Mouse (Mus musculus) neural tube, embryonic 12.5 days (tissue): ENCODE measurements around the gene Six1. TPM values are rescaled to one million over a fixed set of nuclear protein-coding genes. Genes with fewer than 3 reads are reported as not detected.
"Not testable (repeated sequence)": the region's sequence is repeated elsewhere in the genome, so short reads cannot be mapped to it uniquely, and the experiment has no call there.

Experiments used
- ATAC-seq: fragments of 200-750 bp; cut with Nextera tagmentation; 2 replicates; pipeline ENCODE4 v1.8.0; 2017; ENCODE audit warnings: low read depth, mild to moderate bottlenecking, moderate TSS enrichment, moderate library complexity; ENCODE audit not compliant: low FRiP score
- H3K27ac ChIP-seq: fragments of 300-500 bp; sonication (generic); 2 replicates; pipeline ENCODE4 v1.5.1; 2016
- H3K27me3 ChIP-seq: fragments of 300-500 bp; sonication (generic); replicated peaks from 2 replicates; pipeline ENCODE4 v1.6.1; 2016; ENCODE audit warnings: mild to moderate bottlenecking
- H3K36me3 ChIP-seq: fragments of 300-500 bp; sonication (generic); 2 replicates; pipeline ENCODE4 v1.6.1; 2016; ENCODE audit warnings: mild to moderate bottlenecking
- H3K4me1 ChIP-seq: fragments of 300-500 bp; sonication (generic); 2 replicates; pipeline ENCODE4 v1.6.1; 2016
- H3K4me2 ChIP-seq: fragments of 300-500 bp; sonication (generic); replicated peaks from 2 replicates; pipeline ENCODE4 v1.6.1; 2016; ENCODE audit warnings: mild to moderate bottlenecking
- H3K4me3 ChIP-seq: fragments of 300-500 bp; sonication (generic); 2 replicates; pipeline ENCODE4 v1.5.1; 2016
- H3K9ac ChIP-seq: fragments of 300-500 bp; sonication (generic); 2 replicates; pipeline ENCODE4 v1.6.1; 2016; ENCODE audit warnings: mild to moderate bottlenecking
- H3K9me3 ChIP-seq: fragments of 300-500 bp; sonication (generic); 2 replicates; pipeline ENCODE4 v1.6.1; 2016; ENCODE audit warnings: mild to moderate bottlenecking
- WGBS: fragments of 180-500 bp; shearing (Covaris S2); methylation state at CpG from one replicate; pipeline ENCODE4 v1.1.7; 2016; 5-methylcytosine and 5-hydroxymethylcytosine counted together
- polyA plus RNA-seq: library from polyadenylated mRNA; unstranded; fragments of >200 nt; fragmentation: Nextera tagmentation; extraction: Ambion mirVana; gene quantifications from 2 replicates; pipeline ENCODE4 v1.2.1, GENCODE M21; 2016

Six1 gene
- polyA plus RNA-seq, result 30.5 and 36.7 TPM in 2 replicates

DNA sequence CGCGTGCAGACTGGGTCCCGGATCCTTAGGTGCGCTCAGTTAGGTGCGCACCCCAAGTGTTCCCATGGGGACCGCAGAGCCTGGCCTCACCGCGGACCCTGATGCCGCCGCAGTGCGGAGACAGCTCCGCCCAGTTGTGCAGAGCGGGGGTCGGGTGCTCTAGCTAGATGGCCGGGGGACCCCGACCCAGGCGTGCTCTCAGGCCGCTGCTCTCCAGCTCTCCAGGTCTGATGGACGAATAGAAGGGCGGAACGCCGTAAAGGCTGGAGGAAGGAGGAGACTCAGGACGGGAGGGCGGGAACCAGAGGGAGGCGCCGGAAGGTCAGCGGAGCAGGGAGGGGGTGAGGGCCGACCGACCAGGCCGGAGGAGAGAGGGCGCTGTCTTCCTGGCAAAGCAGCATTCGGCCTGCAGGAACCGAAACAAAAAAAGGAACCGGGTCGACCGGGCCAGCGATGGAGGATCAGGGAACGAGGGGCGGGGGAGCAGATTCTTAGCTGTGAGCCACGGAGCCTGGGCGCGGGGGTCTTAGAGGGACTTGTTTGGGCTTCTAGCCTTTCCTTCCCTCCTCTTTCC, at the start of gene Six1:
Gene Six1 (minus strand): TSS at position 220 of the 574 bp plus-strand sequence.
- no peaks in the 10 kb centered on the region for H3K9me3 ChIP-seq
- under 1% methylated on average over 42 of the region's 42 CpGs for WGBS
- H3K27me3 ChIP-seq, result peaks cover 74% of the 10 kb centered on the region
- peak within 1 kb of the TSS; percentile 70 for H3K4me2 ChIP-seq
- peak; percentile 59 for ATAC-seq
- H3K36me3 ChIP-seq, result no peaks in the 10 kb centered on the region
- no peak within 1 kb of the TSS for H3K27ac ChIP-seq
- peak within 1 kb of the TSS; percentile 29; the same call in 1 of the 2 replicates for H3K9ac ChIP-seq
- H3K4me1 ChIP-seq, result peaks cover 10% of the 10 kb centered on the region; the same call in 1 of the 2 replicates
- peak within 1 kb of the TSS; percentile 43 for H3K4me3 ChIP-seq

GRCm38 (mm10) chr12:73098593-73098992, 44.9 kb upstream of the Six1 start:
- no peak overlapping the region for H3K4me2 ChIP-seq
- no peaks in the 10 kb centered on the region for H3K4me1 ChIP-seq
- no peaks in the 10 kb centered on the region for H3K9me3 ChIP-seq
- no peak for ATAC-seq
- H3K4me3 ChIP-seq, result no peak overlapping the region
- peaks cover 7% of the 10 kb centered on the region for H3K36me3 ChIP-seq
- 92% methylated on average over 4 of the region's 4 CpGs for WGBS
- H3K9ac ChIP-seq, result no peak overlapping the region
- no peak overlapping the region for H3K27ac ChIP-seq
- H3K27me3 ChIP-seq, result no peaks in the 10 kb centered on the region

GRCm38 (mm10) chr12:73096177-73096576, 42.5 kb upstream of the Six1 start:
- not testable (repeated sequence) for H3K9me3 ChIP-seq, H3K27me3 ChIP-seq, ATAC-seq, H3K4me2 ChIP-seq, H3K9ac ChIP-seq, H3K4me3 ChIP-seq, H3K36me3 ChIP-seq, H3K4me1 ChIP-seq, H3K27ac ChIP-seq
- WGBS, result 88% methylated on average over 5 of the region's 5 CpGs

- Histone ChIP-seq H3K27ac (no peak overlapping the region), H3K27me3 (no peaks in the 10 kb centered on the region), H3K36me3 (no peaks in the 10 kb centered on the region), H3K4me1 (no peaks in the 10 kb centered on the region), H3K9me3 (no peaks in the 10 kb centered on the region), H3K9ac (no peak overlapping the region), H3K4me2 (no peak overlapping the region), H3K4me3 (no peak overlapping the region)
- no peak for ATAC-seq
- 20% methylated on average over 2 of the region's 2 CpGs for WGBS
These were observed 40.9 kb upstream of the Six1 start for GRCm38 (mm10) chr12:73094605-73095004.

DNA sequence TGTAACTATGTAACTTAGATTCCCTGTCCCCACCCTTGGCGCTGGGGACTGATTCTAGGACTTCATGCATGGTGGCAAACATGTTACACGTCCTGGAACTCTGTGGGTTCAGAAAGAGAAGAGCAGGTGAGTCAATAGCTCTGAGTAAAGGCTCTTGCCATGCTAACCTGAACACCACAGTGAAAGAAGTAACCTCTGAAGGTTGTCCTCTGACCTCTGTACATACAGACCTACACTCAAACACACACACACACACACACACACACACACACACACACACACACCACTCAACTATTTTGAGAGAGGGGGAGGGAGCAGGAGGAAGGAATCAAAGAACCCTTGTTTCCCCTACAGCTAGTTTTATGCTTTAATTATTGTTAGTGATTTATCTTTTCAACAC, 40.5 kb upstream of the Six1 start:
- Histone ChIP-seq H3K4me1 (no peaks in the 10 kb centered on the region), H3K27ac (no peak overlapping the region), H3K4me2 (no peak overlapping the region), H3K4me3 (no peak overlapping the region), H3K36me3 (no peaks in the 10 kb centered on the region), H3K9ac (no peak overlapping the region), H3K27me3 (no peaks in the 10 kb centered on the region), H3K9me3 (no peaks in the 10 kb centered on the region)
- no peak for ATAC-seq
- WGBS, result 79% methylated on average over 2 of the region's 2 CpGs

DNA sequence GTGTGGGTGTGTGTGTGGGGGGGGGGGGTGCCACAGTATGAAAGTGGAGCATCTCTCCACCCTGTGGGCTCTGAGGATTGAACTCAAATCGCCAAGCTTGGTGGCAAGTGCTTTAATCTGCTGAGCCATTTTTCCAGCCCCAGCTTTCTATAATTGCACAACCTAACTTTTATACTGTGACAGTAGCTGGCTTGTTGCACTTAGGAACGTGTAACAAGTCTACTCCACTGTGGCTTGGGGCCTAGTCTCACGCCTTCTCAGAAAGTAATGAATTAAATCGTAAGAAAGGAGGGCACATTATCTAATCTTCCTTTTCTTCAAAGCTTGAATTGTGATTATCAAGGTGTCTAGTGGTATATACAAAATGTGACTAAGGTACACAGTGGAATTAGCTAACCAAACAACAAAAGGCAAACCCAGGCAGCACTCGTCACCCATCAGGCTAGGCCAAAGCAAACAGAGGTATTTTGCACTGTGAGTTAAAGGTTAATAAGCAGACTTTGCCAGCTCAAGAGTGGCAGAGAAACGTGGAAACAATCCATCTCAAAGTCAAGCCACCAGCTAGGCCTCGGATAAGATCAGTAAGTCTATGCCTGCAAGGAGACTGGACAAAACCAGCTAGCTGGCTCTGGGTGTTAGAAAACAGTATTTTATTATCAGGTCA, 37.1 kb upstream of the Six1 start:
- WGBS, result 84% methylated on average over 7 of the region's 7 CpGs
- no peak overlapping the region for H3K4me2 ChIP-seq
- no peaks in the 10 kb centered on the region for H3K27me3 ChIP-seq
- H3K36me3 ChIP-seq, result no peaks in the 10 kb centered on the region
- H3K27ac ChIP-seq, result no peak overlapping the region
- no peak for ATAC-seq
- H3K9me3 ChIP-seq, result no peaks in the 10 kb centered on the region
- no peak overlapping the region for H3K4me3 ChIP-seq
- no peaks in the 10 kb centered on the region for H3K4me1 ChIP-seq
- no peak overlapping the region for H3K9ac ChIP-seq

GRCm38 (mm10) chr12:73088911-73089310, 35.2 kb upstream of the Six1 start:
- H3K36me3 ChIP-seq, result no peaks in the 10 kb centered on the region

DNA sequence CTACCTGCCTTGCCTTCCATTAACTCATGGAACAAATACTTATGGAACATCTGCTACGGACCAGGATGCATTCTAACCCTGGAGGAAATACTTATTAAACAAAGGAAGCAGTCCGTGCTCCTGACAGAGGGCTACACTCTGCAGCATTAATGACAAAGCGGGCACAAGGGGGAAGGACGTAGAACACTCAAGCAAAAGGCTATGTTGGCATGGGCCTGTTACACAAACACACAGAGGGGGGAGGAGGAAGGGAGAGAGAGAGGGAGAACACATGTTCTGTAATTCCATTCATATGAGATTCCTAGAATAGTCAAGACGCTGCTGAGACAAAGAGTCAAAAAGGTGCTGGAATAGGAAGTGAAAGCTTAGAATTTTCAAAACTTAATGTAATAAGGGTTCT, 34.8 kb upstream of the Six1 start:
- Histone ChIP-seq H3K27ac (no peak overlapping the region), H3K4me3 (no peak overlapping the region), H3K27me3 (no peaks in the 10 kb centered on the region), H3K4me2 (no peak overlapping the region), H3K36me3 (no peaks in the 10 kb centered on the region), H3K4me1 (no peaks in the 10 kb centered on the region), H3K9me3 (no peaks in the 10 kb centered on the region), H3K9ac (no peak overlapping the region)
- whole genome bisulfite sequencing, result 78% methylated on average over 5 of the region's 5 CpGs
- no peak for ATAC-seq

More at GRCm38 (mm10) chr12:73088911-73089310, 35.2 kb upstream of the Six1 start:
- ATAC-seq, result no peak
- Histone ChIP-seq H3K27ac (no peak overlapping the region), H3K4me1 (no peaks in the 10 kb centered on the region), H3K9me3 (no peaks in the 10 kb centered on the region), H3K27me3 (no peaks in the 10 kb centered on the region), H3K4me3 (no peak overlapping the region), H3K9ac (no peak overlapping the region), H3K4me2 (no peak overlapping the region)
- WGBS, result 64% methylated on average over 5 of the region's 5 CpGs

DNA sequence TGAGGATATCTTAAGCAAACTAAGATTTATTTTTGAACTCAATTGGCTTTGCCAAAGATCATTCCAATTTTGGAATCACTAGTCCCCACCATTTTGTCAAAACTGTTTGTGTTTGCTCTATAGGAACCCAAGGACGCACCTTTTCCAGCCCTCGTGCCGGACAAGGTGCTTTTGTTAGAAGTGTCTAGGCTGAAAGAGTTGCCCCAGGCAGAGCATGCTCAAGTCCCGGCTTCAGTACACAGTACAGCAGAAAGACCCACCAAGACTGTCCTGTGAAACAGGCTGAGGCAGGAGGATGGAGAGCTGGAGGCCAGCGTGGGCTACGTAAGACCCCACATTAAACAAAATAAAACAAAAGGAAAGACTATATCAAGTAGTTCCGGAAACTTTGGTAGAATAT, 33.4 kb upstream of the Six1 start:
- ATAC-seq, result no peak
- H3K27ac ChIP-seq, result no peak overlapping the region
- H3K36me3 ChIP-seq, result no peaks in the 10 kb centered on the region
- no peak overlapping the region for H3K4me3 ChIP-seq
- no peak overlapping the region for H3K4me2 ChIP-seq
- no peaks in the 10 kb centered on the region for H3K27me3 ChIP-seq
- H3K9me3 ChIP-seq, result no peaks in the 10 kb centered on the region
- no peaks in the 10 kb centered on the region for H3K4me1 ChIP-seq
- WGBS, result 94% methylated on average over 7 of the region's 7 CpGs
- H3K9ac ChIP-seq, result no peak overlapping the region

DNA sequence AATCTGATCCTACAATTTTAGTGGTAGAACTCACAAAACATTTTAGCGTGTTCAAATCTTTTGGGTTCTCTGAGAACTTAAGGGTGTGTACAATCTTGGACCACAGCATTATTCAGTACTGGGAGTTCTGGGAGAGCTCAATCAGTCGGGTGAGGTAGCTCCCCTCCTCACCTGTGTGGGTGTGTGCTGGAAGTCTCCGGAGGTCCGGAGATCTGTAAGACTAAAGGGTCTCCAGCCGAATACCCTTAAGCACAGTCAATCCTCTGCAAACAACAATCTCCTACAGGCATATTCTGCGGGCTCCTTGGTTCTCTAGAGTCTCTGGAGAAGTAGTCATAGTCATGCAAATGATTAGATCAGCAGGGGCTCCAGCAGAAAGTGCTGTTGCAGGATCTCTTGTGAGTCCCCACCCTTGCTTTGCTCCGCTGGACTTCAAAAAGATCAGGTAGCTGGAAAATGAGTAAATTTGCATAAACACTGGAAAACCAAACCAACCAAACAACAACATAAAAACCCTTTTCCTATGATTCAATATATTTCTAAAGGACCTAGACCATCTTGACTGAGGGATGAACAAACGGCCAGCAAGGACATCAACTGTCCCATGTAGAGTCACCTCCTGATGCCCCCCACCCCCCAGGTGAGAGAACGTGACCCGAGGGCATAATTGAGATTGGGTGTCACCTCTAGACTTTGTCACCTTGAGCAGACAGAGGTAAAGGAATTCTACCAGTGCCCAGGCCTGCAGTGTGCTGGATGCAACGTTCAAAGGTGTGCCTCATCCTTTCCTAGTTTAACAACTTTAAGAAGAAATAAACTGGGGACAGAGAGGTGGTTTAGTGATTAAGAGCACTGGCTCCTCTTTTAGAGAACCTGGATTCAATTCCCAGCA, 32.3 kb upstream of the Six1 start:
- Histone ChIP-seq H3K4me1 (no peaks in the 10 kb centered on the region), H3K27me3 (no peaks in the 10 kb centered on the region), H3K4me2 (no peak overlapping the region), H3K4me3 (no peak overlapping the region), H3K36me3 (no peaks in the 10 kb centered on the region), H3K9ac (no peak overlapping the region), H3K9me3 (no peaks in the 10 kb centered on the region), H3K27ac (no peak overlapping the region)
- 26% methylated on average over 11 of the region's 11 CpGs for WGBS
- ATAC-seq, result no peak

GRCm38 (mm10) chr12:73083773-73084172, 30.1 kb upstream of the Six1 start:
- Histone ChIP-seq H3K27me3 (no peaks in the 10 kb centered on the region), H3K9me3 (no peaks in the 10 kb centered on the region), H3K36me3 (no peaks in the 10 kb centered on the region), H3K9ac (no peak overlapping the region), H3K4me2 (no peak overlapping the region), H3K27ac (no peak overlapping the region), H3K4me3 (no peak overlapping the region), H3K4me1 (no peaks in the 10 kb centered on the region)
- WGBS, result 82% methylated on average over 4 of the region's 4 CpGs
- no peak for ATAC-seq

DNA sequence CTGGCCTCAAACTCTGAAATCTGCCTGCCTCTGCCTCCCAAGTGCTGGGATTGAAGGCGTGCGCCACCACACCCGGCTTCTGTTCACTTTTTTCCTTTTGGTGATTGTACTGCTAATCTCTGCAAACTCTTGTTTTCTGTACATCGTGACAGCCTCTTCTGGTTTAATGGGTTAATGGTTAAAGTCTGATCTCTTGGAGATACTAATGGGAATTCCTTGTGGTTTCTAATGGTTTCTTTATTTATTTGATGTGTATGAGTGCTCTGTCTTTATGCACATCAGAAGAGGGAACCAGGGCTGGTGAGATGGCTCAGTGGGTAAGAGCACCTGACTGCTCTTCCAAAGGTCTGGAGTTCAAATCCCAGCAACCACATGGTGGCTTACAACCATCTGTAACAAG, 28.1 kb upstream of the Six1 start:
- H3K27me3 ChIP-seq, H3K27ac ChIP-seq, H3K4me2 ChIP-seq, H3K36me3 ChIP-seq, ATAC-seq, H3K4me1 ChIP-seq, H3K4me3 ChIP-seq, H3K9me3 ChIP-seq, H3K9ac ChIP-seq: not testable (repeated sequence)
- 93% methylated on average over 4 of the region's 4 CpGs for WGBS
